Mouse (Mus musculus) left cerebral cortex, postnatal 14 days (tissue): ENCODE measurements at regions not wholly inside any gene's neighbourhood (a gene's known extent, or its start where the extent isn't known, plus 50 kb on each side); places are given as distances from the start of the nearest gene placed in this dataset.
"Not testable (repeated sequence)": the region's sequence is repeated elsewhere in the genome, so short reads cannot be mapped to it uniquely, and the experiment has no call there.

Experiments used
- DNase-seq, 2 experiments: peaks; one replicate each; pipeline ENCODE4 v3.0.0; 2021 to 2022; ENCODE audit warnings: low spot score in 2 of 2, mixed read lengths in 1 of 2
- intact Hi-C: fragments of 180-260 bp; cut with DNase I; formaldehyde crosslinking; loops from one replicate; pipeline ENCODE4 v1.15.1; 2025

DNA sequence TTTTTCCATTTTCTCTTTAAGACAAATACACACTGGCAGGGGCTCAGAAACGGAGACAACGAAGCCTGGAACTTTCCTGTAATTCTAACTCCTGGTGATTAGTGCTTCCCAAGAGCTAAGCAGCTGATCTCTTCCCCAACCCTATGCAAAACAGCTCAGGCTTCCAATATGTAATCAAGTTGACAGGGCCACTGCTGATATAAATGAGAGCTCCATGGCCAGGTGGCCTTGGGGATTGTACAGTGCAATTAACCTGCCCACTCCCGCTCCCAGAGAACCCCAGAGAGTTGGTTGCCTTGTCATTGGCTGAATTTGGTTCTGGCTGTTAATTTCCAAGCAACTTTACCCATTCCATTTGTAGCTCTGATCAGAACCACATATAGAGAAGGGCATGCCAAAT is 67.8 kb downstream of the 4933415F23Rik start:
- intact Hi-C loops, result no loop called here

DNA sequence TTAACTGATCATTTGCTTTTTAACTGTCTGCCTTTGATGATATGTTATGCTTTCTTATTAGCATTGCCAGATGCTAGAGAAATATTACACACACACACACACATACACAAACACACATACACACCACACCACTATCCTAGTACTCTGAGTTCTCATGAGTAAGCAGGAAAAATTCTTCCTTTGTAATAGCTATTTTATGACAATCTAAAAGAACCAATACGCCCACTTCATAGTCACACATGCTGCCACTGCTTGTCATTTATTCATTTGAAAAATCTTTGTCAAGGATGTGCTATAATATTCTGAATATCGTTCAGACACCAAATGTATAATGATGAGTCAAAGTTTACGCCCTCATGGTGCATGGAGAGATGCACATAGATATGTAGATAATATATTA is 78.5 kb downstream of the 4933415F23Rik start:
- DNase-seq, result peak in 1 of 2 experiments; percentile 5
- intact Hi-C loops, result no loop called here

More for the DNA sequence above, 67.8 kb downstream of the 4933415F23Rik start:
- no peak for DNase-seq

DNA sequence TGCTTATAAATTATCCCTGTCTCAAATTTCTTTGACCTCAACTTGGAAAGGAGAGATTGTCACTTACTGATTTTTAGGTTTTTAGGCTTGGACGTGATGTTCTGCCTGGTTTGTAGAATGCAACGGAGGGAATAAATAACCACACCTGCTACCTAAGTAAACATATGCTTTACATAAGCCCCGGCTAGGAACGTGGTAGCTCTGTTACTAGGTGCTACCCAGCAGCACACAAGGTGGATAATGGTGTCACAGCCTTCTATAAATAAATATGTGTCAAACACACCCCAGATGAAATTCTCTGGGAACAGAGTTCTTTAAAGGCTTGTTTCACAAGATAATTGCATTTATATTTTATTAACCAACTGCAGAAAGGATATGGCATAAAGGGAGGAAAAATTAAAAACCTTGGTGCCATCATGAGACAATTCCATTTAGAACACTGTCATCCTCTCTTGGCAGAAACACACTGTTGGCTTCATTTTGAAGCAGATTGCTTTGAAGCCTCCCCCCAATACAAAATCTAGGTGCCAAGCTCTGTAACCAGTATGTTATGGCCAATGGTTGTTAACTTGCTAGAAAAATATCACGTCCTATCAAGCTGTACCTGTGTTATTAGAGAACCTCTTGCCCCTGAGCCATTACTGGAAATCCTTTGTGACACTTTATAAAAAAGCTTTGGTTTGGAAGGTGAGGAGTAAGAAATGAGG is 94.1 kb downstream of the 4933415F23Rik start:
- DNase-seq, result peak in 1 of 2 experiments; percentile 8
- intact Hi-C loops, result no loop called here

DNA sequence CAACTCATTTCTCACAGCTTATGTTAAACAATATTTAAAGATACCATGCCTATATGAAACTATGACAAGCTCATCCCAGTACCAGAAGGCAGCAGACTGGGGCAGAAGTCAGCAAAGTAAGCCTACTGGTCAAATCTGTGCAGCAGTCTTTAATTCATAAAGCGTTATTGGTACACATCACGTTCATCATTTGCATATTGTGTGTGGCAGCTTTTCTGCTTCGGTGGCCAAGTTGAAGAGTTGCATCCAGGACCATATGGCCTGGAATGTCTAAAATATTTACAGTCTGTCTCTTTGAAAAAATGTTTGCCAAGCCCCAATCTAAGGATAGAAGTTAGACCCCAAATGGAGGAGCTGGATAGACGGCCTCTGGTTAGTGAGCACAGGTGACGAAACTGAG is 97.2 kb downstream of the 4933415F23Rik start:
- no peak for DNase-seq

DNA sequence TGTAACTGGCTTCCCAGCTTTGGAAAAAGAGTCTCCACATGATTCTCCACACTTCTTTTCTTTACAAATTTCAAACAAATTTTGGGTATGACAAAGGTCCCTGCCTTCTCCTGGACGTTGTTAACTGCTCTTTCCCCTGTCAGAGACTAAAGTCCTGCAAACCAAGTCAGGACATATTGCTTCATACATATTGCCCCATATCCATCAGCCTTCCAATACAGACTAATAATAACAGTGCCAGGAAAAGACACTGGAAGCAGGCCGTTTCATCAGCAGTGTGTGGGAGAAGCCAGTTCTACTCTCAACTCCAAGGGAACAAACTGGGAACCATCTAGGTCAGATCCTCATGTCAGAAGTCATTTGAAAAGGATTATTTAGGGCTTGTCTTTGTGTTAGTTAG is 105.4 kb downstream of the 4933415F23Rik start:
- DNase-seq, result no peak
- intact Hi-C loops, result no loop called here

More for the DNA sequence above, 97.2 kb downstream of the 4933415F23Rik start:
- intact Hi-C loops, result no loop called here

DNA sequence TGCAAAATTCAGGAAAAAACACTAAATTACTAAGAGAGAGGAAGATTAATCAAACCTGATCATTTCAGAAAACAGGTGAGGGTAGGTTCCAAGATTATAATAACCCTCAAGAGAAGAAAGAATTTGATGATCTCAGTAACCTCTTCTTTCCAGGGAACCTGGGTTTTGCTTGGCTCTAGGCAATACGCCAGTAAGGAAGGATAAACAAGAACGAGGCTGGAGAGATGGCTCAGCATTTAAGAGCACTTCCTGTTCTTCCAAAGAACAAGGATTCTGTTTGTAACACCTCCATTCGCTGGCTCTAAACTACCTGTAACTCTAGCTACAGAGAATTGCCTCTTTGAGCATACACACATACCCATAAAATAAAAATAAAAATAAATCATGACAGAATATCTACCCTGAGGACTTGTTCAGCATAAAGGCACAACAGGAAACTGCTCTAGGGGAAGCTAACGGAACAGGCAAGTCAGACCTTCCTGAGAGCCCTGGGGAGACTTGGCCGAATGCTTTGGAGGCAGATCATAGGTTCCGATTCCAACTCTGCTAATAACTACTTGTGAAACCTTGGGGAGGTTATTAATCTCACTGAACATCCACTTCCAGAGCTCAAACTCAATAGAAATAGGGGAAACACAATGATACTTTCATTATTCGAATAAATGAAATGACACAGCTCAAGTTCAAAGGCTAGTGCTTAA is 112.4 kb downstream of the 4933415F23Rik start:
- intact Hi-C loops, result no loop called here

DNA sequence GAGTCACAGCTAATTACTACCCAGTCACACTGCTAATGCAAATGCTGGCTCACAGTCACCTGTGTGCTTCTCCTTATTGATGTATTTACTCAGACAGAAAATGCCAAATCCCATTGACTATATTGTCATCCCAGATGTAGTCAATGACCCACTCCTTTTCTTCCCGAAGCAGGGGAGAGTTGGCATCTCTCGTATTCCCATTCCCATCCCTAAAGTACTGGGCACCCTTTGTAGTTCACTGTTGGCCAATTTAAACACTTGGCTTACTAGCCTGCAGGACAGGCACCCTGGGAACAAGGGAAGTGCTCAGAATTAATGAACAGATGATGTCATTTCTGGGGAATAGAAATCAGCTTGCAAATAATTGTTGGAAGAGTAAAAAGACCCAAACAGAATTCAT is 114.5 kb downstream of the 4933415F23Rik start:
- intact Hi-C loops, result no loop called here
- DNase-seq, result no peak

More for the DNA sequence above, 112.4 kb downstream of the 4933415F23Rik start:
- no peak for DNase-seq

DNA sequence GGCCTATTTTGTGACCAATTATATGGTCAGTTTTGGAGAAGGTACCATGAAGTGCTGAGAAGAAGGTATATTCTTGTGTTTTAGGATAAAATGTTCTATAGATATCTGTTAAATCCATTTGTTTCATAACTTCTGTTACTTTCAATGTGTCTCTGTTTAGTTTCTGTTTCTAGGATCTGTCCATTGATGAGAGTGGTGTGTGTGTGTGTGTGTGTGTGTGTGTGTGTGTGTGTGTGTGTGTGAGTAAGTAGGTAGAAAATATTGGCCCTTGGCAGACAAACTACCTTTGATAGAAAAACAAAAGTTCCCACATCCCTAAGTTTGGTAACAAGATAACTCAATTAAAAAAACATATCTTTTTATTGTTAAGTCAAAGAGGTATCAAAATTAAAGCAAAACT is 117.8 kb downstream of the 4933415F23Rik start:
- DNase-seq, intact Hi-C loops: not testable (repeated sequence)

DNA sequence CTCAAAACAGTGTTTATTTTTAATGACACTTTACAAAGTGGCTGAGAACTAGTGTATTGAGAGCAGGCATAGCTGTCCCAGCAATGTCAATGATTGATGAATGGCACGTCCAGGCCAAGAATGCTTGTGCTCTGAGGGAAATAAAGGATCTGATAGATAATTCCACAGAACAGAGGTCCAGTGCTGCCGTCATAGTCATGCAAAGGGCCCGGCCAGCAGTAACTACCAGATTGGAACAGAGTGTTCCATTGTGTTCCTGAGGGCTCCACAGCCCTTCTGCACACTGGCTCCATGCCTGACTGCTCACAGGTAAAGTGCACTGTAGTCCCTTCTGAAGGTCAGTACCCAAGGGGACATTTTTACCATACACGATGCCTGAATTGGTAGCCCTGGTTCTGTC is 127.1 kb downstream of the 4933415F23Rik start:
- intact Hi-C loops, result no loop called here

DNA sequence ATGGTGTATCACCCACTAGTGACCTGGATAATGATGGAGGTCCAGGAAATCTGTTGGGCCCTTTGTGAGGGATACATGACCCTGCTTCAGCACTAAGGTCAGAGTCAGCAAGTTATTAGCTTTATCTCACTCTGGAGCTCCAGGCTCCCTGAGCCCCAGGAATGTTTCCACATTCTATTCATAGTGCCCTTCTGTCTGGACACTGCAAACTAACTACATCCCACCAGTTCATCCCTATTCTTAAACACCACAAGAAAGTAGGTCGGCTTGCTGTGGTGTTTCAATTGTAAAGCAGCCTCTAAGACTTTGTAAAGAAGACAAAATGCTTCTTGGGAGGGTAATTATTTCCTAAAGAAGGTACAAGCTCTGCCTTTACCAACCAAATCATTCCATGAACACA is 138.2 kb upstream of the Rims1 start:
- no peak for DNase-seq
- intact Hi-C loops, result no loop called here

More for the DNA sequence above, 127.1 kb downstream of the 4933415F23Rik start:
- no peak for DNase-seq

DNA sequence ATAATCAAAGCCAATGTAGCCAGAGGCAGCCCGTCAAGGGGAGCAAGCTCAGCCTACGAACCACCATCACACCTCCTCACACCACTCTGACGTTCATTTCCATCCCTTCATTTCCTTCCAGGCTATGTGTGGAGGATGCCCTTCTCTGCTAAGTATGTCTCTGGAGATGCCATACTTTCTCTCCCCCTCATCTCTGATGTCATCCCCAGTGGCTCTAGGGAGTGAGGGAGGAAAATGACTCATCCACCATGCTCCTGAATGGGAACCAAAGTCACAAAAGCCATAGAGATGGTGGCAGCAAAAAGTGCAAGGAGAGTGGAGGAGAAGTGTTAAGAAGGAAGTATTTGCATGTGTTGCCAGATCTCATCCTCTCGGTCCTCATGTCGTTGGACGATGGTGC is 134.0 kb upstream of the Rims1 start:
- intact Hi-C loops, result no loop called here
- peak in 1 of 2 experiments; percentile 18 for DNase-seq

DNA sequence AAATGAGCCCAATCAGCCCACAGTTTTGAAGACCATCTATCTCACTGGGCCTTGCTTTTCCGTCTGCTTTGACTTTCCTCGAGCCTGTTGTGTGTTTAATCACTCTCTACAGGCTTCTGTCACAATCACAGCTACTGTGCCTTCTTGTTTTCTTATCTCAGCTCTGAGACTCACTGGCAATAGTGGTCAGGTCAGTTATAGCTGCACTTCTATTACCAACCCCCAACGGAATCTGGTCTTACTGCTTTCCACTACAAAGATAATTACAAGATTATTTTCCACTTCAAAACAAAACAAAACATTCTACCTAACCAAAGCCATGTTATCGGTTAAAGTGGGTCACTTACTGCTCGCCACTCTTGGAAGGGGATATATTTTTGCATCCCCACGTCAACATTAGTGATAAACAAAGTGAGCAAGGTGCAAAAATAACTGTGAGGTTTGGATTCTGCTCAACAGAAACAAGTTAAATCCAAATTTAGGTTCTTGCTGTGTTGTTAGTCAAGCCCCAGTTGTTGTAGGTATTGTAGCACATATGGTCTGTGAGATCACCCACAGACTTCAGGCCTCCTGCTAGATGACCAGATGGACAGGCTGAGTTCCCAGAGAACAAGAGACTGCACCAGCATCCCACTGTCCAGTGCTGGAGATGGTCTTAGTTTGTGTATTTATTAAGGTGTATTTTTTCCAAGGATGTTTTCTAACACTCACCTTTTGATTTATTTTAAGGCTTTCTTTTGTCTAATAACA is 125.5 kb upstream of the Rims1 start:
- no peak for DNase-seq
- intact Hi-C loops, result no loop called here

DNA sequence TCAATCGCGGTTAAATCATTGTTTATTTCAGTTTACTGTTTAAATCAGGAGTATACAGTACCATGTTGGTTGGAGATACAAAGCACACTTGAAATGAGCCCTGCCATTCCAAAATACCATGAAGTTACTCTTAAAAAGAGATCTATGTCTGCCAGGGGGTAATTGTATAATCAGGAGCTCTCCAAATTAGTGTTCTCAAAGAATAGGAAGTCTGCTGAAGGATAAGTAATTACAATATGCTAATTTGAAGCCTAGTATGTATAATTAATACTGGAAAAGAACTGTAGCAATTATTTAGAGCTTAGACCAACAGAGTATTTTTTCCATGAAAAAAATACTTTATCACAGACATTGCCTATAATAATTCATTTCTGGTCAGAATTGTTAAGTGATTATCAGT is 97.2 kb upstream of the Rims1 start:
- no peak for DNase-seq
- intact Hi-C loops, result no loop called here

DNA sequence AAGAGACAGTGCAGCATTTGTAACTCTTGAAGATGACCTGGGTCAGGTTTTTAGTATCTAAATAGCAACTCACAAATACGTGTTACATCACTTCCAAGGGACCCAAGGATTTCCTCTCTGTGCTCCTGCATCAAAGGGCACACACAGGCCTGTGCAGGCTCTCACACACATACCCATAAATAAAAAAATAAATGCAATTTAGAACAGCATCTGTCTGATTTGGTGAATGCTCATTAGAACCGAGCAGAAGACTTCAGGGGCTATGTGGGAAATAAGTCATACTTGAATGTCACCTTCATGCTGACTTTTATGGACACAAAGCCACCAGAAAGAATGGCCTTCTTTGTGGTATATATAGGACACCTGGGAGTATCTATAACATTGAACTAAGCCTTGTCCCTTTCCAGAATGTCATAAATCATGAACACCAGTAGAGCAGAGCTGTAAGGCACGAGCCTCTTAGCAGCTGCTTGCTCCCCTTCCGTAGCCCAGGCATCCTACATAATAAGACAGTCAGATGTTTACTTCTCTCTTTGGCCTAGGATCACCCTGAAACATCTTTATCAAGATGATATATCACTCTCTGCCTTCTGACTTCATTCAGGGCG is 95.3 kb upstream of the Rims1 start:
- no peak for DNase-seq
- intact Hi-C loops, result no loop called here

DNA sequence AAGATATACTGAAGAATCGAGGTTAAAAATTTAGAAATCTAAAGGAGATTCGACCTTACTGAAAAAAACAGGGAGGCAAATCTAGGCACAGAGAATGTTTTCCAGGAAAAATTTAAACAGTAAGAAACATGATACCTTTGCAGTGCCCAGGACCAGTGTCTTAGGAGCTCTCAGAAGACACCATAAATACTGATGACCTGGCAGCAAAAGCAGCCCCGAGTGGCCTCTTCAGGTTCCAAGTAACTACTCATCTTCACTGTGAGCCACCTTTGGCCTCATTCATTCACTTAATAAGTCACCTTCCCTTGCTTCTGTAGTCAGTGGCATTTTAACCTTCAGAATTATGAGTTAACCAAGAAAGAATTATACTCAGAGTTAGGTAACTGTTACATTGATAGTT is 89.3 kb upstream of the Rims1 start:
- no peak for DNase-seq
- intact Hi-C loops, result no loop called here

DNA sequence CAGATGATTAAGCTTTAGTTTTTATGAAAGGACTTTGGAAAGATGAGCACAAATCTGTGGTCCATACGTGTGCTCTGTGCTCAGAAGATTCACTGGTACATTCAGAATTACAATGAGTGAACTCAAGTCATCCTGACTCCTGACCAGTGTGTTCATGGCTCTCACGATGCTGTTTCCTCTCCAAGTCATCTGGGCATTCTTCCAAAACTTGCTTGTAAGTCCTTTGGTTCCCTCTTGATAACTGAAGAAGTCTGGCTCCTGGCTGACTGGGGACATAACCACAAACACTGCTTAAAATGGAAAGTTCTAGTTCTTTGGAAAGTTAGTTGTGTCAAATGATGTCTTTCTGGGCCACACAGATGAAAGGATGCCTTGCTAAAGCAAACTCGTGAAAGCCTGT is 57.2 kb upstream of the Rims1 start:
- no peak for DNase-seq
- intact Hi-C loops, result no loop called here
